Mouse (Mus musculus) midbrain, embryonic 15.5 days (tissue): ENCODE results near the gene Kcnh2. TPM values are rescaled to one million over a fixed set of nuclear protein-coding genes. Genes with fewer than 3 reads are reported as not detected.

Experiments
- ATAC-seq: fragments of 200-750 bp; cut with Nextera tagmentation; replicated peaks from 2 replicates; pipeline ENCODE4 v1.8.0; 2017; ENCODE audit warnings: moderate TSS enrichment
- H3K27ac ChIP-seq: fragments of 300-500 bp; sonication (generic); 2 replicates; pipeline ENCODE4 v1.5.1; 2015; ENCODE audit warnings: mild to moderate bottlenecking, inconsistent platforms
- H3K27me3 ChIP-seq: fragments of 300-500 bp; sonication (generic); replicated peaks from 2 replicates; pipeline ENCODE4 v1.6.1; 2015; ENCODE audit warnings: inconsistent platforms
- H3K36me3 ChIP-seq: fragments of 300-500 bp; sonication (generic); replicated peaks from 2 replicates; pipeline ENCODE4 v1.6.1; 2015; ENCODE audit warnings: inconsistent platforms
- H3K4me1 ChIP-seq: fragments of 300-500 bp; sonication (generic); 2 replicates; pipeline ENCODE4 v1.6.1; 2015; ENCODE audit warnings: inconsistent platforms
- H3K4me2 ChIP-seq: fragments of 300-500 bp; sonication (generic); 2 replicates; pipeline ENCODE4 v1.6.1; 2015; ENCODE audit warnings: inconsistent platforms, mild to moderate bottlenecking, moderate library complexity
- H3K4me3 ChIP-seq: fragments of 300-500 bp; sonication (generic); 2 replicates; pipeline ENCODE4 v1.5.1; 2015; ENCODE audit warnings: mild to moderate bottlenecking, inconsistent platforms
- H3K9ac ChIP-seq: fragments of 300-500 bp; sonication (generic); 2 replicates; pipeline ENCODE4 v1.6.1; 2015; ENCODE audit warnings: mild to moderate bottlenecking, inconsistent platforms
- H3K9me3 ChIP-seq: fragments of 300-500 bp; sonication (generic); 2 replicates; pipeline ENCODE4 v1.6.1; 2016; ENCODE audit warnings: inconsistent platforms
- WGBS: fragments of 180-500 bp; shearing (Covaris S2); methylation state at CpG from one replicate; pipeline ENCODE4 v1.1.7; 2015; ENCODE audit warnings: mixed read lengths; 5-methylcytosine and 5-hydroxymethylcytosine counted together
- polyA plus RNA-seq: library from polyadenylated mRNA; unstranded; fragments of >200 nt; fragmentation: Nextera tagmentation; extraction: Ambion mirVana; gene quantifications from 2 replicates; pipeline ENCODE4 v1.2.1, GENCODE M21; 2015

Kcnh2 gene
- polyA plus RNA-seq, 1 experiment from 2014 or later: 11.8 TPM

DNA sequence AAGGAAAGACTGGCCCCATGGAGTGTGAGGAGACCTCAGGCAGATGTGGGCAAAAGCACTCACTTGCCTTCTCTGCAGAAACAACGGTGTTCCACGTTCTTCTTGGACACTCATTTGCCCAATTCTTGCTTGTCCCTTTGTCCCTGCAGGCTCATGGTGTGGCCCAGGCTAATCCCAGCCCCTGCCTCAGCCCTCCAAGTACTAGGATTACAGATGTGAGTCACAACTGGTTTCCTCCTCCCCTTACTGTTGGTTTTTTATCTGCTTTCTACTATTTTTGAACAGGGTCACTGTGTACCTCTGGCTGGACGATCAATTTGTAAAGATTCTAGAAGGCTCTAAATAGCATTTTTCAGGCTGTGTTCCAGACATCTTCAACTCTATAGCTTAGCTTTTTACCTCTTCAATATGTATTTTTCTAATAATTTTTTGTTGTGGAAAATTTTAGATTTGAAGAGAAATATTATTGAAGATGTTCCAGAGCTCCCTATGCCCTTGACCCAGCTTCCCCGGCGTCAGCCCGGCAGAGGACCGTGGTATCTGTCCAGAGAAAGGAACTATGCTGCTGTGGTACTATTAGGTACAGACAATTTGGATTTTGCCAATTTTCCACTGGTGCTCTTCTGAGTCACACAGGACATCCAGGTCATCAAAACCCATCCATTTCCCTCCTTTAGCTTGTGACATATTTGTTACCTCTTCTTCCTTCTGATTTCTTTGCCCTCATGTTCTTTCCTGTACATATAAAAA is 65.0 kb downstream of the Kcnh2 start:
- Histone ChIP-seq H3K4me1 (no peaks in the 10 kb centered on the region), H3K27ac (no peak overlapping the region), H3K4me3 (no peak overlapping the region), H3K9ac (no peak overlapping the region), H3K9me3 (no peaks in the 10 kb centered on the region), H3K4me2 (no peak overlapping the region), H3K36me3 (no peaks in the 10 kb centered on the region), H3K27me3 (no peaks in the 10 kb centered on the region)
- no peak for ATAC-seq
- WGBS: 74% methylated on average over 7 of the region's 7 CpGs

DNA sequence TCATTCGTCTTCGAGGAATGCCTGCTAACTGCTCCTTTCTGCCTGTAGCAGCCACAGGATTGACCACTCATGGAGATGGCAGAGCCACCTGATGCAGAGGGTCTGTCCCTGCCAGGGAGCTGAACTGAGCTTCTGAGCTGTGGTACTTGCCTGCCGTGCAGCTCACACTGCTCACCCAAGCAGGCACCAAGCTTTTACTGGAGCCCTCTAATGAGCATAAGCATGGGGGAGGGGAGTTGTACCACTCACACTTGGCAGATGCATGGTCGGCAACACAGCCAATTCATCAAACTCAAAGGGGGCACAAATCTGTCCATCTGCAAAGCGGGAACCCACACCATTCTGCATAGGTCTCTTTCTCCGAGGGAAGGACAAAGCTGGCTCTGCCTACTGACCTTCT is 67.3 kb downstream of the Kcnh2 start:
- H3K9me3 ChIP-seq: no peaks in the 10 kb centered on the region
- no peak overlapping the region for H3K4me2 ChIP-seq
- no peak for ATAC-seq
- no peak overlapping the region for H3K9ac ChIP-seq
- H3K4me1 ChIP-seq: peaks cover 5% of the 10 kb centered on the region; the same call in 1 of the 2 replicates
- no peaks in the 10 kb centered on the region for H3K27me3 ChIP-seq
- 80% methylated on average over 6 of the region's 6 CpGs for WGBS
- H3K27ac ChIP-seq: no peak overlapping the region
- no peaks in the 10 kb centered on the region for H3K36me3 ChIP-seq
- no peak overlapping the region for H3K4me3 ChIP-seq

DNA sequence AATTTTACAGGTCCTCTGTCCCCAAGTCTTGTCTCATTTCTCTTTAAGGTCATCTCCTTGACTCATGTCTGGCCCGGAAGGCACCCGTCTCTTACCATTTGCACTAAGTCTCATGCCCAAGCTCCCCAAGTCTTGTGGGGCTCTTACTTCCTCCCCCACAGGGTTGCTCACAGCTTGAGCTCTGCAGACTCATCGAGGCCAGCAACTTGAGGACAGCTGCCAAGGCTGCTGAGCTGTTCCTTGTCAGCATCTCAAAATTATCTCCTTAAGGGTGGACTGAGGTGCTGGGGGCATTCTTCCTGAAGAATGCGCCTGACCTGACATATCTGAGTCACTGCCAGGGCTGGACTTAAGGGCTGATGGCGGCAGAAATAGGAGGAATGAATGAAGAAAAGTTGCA is 68.2 kb downstream of the Kcnh2 start:
- Histone ChIP-seq H3K9ac (no peak overlapping the region), H3K36me3 (no peaks in the 10 kb centered on the region), H3K4me3 (no peak overlapping the region), H3K4me1 (peaks cover 5% of the 10 kb centered on the region; the same call in 1 of the 2 replicates), H3K9me3 (no peaks in the 10 kb centered on the region), H3K27me3 (no peaks in the 10 kb centered on the region), H3K4me2 (no peak overlapping the region), H3K27ac (no peak overlapping the region)
- no peak for ATAC-seq
- 84% methylated on average over 5 of the region's 5 CpGs for WGBS

DNA sequence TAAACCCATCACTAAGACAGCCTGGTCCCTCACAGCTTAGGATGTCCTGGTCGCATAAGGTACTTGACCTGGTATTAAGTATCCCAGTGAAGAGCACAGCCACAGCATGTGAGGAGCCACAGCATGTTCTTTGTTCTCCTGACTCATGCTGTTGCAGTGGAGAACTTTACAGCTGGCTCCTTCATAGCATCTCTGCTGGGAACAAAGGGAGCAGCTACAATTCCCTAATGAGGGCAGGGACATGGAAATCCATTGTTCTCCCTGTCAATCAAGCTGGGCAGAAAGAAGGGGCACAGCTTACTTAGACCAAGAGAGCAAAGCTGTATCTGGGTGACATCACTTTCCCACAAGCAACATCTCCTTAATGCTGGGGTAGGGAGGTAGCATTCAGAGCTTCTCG is 70.9 kb downstream of the Kcnh2 start:
- H3K9me3 ChIP-seq: no peaks in the 10 kb centered on the region
- H3K4me3 ChIP-seq: no peak overlapping the region
- H3K4me1 ChIP-seq: peaks cover 5% of the 10 kb centered on the region; the same call in 1 of the 2 replicates
- H3K27me3 ChIP-seq: no peaks in the 10 kb centered on the region
- H3K27ac ChIP-seq: no peak overlapping the region
- 0 out of 2 replicates have a peak, but pooled peaks have one; percentile 48 for ATAC-seq
- H3K9ac ChIP-seq: no peak overlapping the region
- WGBS: 24% methylated on average over 2 of the region's 2 CpGs
- no peak overlapping the region for H3K4me2 ChIP-seq
- H3K36me3 ChIP-seq: no peaks in the 10 kb centered on the region

DNA sequence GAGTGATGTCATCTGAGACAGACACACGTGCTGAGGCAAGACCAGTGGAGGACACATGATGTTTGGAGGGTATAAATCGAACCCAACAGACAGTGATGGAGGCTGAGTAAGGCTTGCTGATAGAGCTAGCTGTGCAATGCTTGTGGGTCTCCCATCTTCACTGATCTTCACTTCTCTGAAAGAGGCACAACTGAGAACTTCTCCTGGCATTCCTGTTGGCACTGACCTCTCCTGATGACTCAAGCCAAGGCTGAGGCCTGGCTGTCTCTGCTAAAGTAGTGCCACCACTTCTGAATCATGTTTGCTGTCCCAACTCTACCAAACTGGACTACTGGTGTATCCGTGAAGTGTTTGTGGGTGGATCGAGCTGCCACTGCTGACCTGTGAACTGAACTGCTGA is 71.9 kb downstream of the Kcnh2 start:
- Histone ChIP-seq H3K36me3 (no peaks in the 10 kb centered on the region), H3K27ac (no peak overlapping the region), H3K4me2 (no peak overlapping the region), H3K9ac (no peak overlapping the region), H3K9me3 (no peaks in the 10 kb centered on the region), H3K27me3 (no peaks in the 10 kb centered on the region), H3K4me3 (no peak overlapping the region), H3K4me1 (peaks cover 5% of the 10 kb centered on the region; the same call in 1 of the 2 replicates)
- no peak for ATAC-seq
- WGBS: 86% methylated on average over 4 of the region's 4 CpGs

DNA sequence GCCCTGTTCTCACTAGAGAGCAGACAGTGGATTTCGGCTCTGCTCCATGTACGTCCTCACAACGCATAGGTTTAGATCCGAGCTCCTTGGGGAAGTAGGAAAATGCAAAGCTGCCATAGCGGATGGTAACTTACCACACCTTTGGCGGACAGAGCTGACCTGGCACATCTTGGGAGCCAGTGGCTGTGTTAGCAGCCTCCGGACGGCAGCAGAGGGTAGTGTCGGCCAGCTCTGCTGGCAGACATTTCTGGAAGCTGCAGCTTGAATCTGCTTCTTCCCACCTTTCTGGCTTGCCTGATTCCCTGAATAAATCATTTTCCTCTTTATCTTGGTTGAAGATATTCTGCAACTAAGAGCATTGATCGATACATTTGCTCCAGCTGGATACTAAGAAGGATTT is 73.2 kb downstream of the Kcnh2 start:
- H3K27ac ChIP-seq: no peak overlapping the region
- H3K4me1 ChIP-seq: peaks cover 5% of the 10 kb centered on the region; the same call in 1 of the 2 replicates
- no peak overlapping the region for H3K4me2 ChIP-seq
- no peaks in the 10 kb centered on the region for H3K36me3 ChIP-seq
- H3K27me3 ChIP-seq: no peaks in the 10 kb centered on the region
- no peak overlapping the region for H3K9ac ChIP-seq
- no peak overlapping the region for H3K4me3 ChIP-seq
- no peaks in the 10 kb centered on the region for H3K9me3 ChIP-seq
- ATAC-seq: no peak
- 88% methylated on average over 10 of the region's 10 CpGs for WGBS

DNA sequence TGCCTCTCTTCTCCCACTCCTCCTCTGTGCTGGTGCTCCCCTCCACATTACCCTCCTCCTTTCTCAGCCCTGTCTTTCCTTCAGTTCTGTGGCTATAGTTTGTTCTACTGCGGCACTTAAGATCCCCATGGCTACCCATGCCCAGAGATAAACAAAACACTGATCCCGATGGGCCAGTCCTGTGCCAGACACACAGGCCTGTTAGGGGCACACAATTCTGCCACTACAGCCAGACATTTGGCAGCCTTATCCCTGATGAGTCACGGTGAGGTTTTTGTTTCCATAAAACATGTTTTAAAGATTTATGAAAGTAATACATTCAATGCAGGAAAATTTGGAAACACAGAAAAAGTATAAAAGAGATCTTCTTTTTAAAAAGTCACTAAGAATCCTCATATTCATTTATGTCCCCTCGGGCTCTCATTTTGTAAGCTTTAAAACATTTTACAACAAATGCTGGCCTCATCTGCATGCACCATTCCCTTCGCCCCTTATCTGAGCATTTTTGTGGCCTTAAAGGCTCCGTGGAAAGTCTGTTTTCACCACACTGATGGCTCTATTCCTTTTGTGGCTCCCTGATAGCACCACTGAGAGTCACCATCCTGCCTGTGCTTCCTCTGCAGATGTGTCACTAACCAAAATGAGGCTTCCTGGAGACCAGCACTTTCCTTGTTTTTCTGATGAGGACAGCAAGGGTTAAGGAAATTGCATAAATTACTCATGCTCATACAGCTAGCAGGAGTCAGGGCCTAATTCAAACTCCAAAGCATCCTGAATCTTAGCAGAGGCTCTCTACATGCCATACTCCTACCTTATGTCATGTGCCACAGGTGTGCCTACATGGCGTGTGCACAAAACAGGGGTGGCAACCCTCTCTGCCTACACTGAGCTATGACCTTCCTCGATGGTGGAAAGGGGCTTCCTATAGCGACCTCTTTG is 77.5 kb downstream of the Kcnh2 start:
- ATAC-seq: no peak
- no peak overlapping the region for H3K9ac ChIP-seq
- no peaks in the 10 kb centered on the region for H3K36me3 ChIP-seq
- WGBS: 67% methylated on average over 9 of the region's 9 CpGs
- H3K9me3 ChIP-seq: no peaks in the 10 kb centered on the region
- H3K4me2 ChIP-seq: no peak overlapping the region
- no peaks in the 10 kb centered on the region for H3K4me1 ChIP-seq
- no peaks in the 10 kb centered on the region for H3K27me3 ChIP-seq
- no peak overlapping the region for H3K4me3 ChIP-seq
- no peak overlapping the region for H3K27ac ChIP-seq

DNA sequence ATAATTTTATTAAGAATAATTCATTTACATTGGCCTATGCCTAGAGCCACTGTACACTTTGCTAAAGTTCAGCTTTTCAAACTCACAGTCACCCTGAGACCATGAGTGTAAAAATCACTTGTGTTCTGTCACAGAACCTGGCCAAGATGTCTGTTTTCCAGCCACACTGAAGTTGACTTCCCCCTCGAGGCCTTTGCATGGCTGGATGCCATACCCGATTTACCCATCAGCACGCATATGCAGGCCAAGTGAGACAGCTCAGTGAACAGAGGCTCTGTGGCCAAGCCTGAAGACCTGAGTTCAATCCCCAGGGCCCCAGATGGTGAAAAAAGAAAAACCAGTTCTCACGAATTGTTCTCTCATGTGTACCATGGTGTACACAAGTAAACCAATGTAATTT is 80.5 kb downstream of the Kcnh2 start:
- no peaks in the 10 kb centered on the region for H3K36me3 ChIP-seq
- H3K9ac ChIP-seq: no peak overlapping the region
- no peak overlapping the region for H3K4me3 ChIP-seq
- WGBS: 74% methylated on average over 4 of the region's 4 CpGs
- no peaks in the 10 kb centered on the region for H3K9me3 ChIP-seq
- no peaks in the 10 kb centered on the region for H3K27me3 ChIP-seq
- no peak overlapping the region for H3K4me2 ChIP-seq
- no peak for ATAC-seq
- H3K27ac ChIP-seq: no peak overlapping the region
- peaks cover 4% of the 10 kb centered on the region; the same call in 1 of the 2 replicates for H3K4me1 ChIP-seq

Other genes with a start within 250 kb of the Kcnh2 start
- 14.2 and 15.6 TPM in 2 replicates for gene Nupl2, start 186.6 kb downstream of the Kcnh2 start, polyA plus RNA-seq
- gene Nos3, start 13.2 kb upstream of the Kcnh2 start, polyA plus RNA-seq: 10.9 and 11.9 TPM in 2 replicates
- gene Atg9b, start 40.5 kb upstream of the Kcnh2 start, polyA plus RNA-seq: 2.3 and 2.9 TPM in 2 replicates
- 57.1 and 60.0 TPM in 2 replicates for gene Abcb8, start 42.1 kb upstream of the Kcnh2 start, polyA plus RNA-seq
- gene Asic3, start 61.8 kb upstream of the Kcnh2 start, polyA plus RNA-seq: 0.20 and 0.35 TPM in 2 replicates
- gene Cdk5, start 71.9 kb upstream of the Kcnh2 start, polyA plus RNA-seq: 120 and 121 TPM in 2 replicates
- gene Slc4a2, start 72.2 kb upstream of the Kcnh2 start, polyA plus RNA-seq: 23.1 and 26.1 TPM in 2 replicates
- gene Fastk, start 93.7 kb upstream of the Kcnh2 start, polyA plus RNA-seq: 96.6 and 104 TPM in 2 replicates
- gene Tmub1, start 96.2 kb upstream of the Kcnh2 start, polyA plus RNA-seq: 62.9 and 63.7 TPM in 2 replicates
- 122 and 124 TPM in 2 replicates for gene Agap3, start 100.6 kb upstream of the Kcnh2 start, polyA plus RNA-seq
- gene Gbx1, start 175.6 kb upstream of the Kcnh2 start, polyA plus RNA-seq: 0.29 and 0.44 TPM in 2 replicates
- gene Asb10, start 189.4 kb upstream of the Kcnh2 start, polyA plus RNA-seq: 0.06 and 0.11 TPM in 2 replicates
- gene 4931409K22Rik, start 205.2 kb upstream of the Kcnh2 start, polyA plus RNA-seq: 0.06 TPM in 1 of 2 replicates, not detected in the other
- gene Abcf2, start 225.9 kb upstream of the Kcnh2 start, polyA plus RNA-seq: 83.8 and 86.4 TPM in 2 replicates
- 22.1 and 23.0 TPM in 2 replicates for gene Chpf2, start 235.1 kb upstream of the Kcnh2 start, polyA plus RNA-seq